Mouse (Mus musculus): ENCODE data around the gene Capza2. TPM values are rescaled to one million over a fixed set of nuclear protein-coding genes. Genes with fewer than 3 reads are reported as not detected.

The Capza2 gene
- 333 TPM for polyA plus RNA-seq (2017; shearing (Covaris generic))

DNA sequence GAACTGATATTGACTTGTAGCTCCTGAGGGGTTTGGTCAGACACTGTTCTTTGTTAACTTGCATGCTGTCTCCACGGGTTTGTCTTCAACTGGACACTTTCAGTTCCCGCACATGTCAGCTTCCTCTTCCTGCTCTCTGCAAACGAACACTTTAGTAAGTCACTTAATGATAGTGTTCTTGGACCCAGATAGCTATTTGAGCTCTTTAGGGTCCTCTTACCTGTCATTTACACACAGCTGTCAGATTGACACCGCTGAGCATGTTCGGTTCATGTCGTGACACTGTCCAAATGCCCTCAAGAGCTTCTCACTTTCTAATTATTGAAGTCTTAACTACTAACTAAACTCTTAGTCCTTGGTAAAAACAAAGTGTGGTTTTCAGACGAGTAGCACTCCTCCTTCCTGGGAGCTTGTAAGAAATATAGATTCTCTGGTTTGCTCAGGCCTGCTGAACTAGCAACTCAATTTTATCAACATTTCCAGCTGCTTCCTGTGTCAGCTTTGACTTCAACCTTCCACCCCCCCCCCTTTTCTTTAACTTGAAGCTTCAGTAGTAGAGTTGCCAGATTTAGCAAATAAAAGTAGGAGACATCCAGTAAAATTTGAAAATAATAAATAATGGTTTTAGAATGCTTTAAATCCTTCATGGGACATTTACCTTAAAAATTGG is at the start of gene Capza2:
TSS of gene Capza2 (plus strand) at position 620 of the 670 bp plus-strand sequence.

GRCm38 (mm10) chr6:17692647-17693046 is 56.6 kb downstream of the Capza2 start, which contains the start of gene St7:
TSS of gene St7 (plus strand) at chr6:17692933.

Other genes starting within 250 kb of the Capza2 start
- not detected for gene Met, start 172.4 kb upstream of the Capza2 start, polyA plus RNA-seq (2017; shearing (Covaris generic))
- 3.8 TPM for gene St7, start 56.7 kb downstream of the Capza2 start, polyA plus RNA-seq (2017; shearing (Covaris generic))